Mouse (Mus musculus) lung, embryonic 16.5 days (tissue): ENCODE data around the gene Gcdh. TPM values are rescaled to one million over a fixed set of nuclear protein-coding genes. Genes with fewer than 3 reads are reported as not detected.

Experiments
- ATAC-seq: fragments of 200-750 bp; cut with Nextera tagmentation; 2 replicates; pipeline ENCODE4 v1.8.0; 2017; ENCODE audit warnings: low read depth, mild to moderate bottlenecking, moderate library complexity
- H3K27ac ChIP-seq: fragments of 300-500 bp; sonication (generic); 2 replicates; pipeline ENCODE4 v1.5.1; 2014; ENCODE audit warnings: mild to moderate bottlenecking, control low read depth, low read length
- H3K27me3 ChIP-seq: fragments of 300-500 bp; sonication (generic); 2 replicates; pipeline ENCODE4 v1.6.1; 2014; ENCODE audit warnings: low read depth, low read length, mixed read lengths; ENCODE audit not compliant: control insufficient read depth, insufficient read depth
- H3K36me3 ChIP-seq: fragments of 300-500 bp; sonication (generic); 2 replicates; pipeline ENCODE4 v1.6.1; 2014; ENCODE audit warnings: low read length; ENCODE audit not compliant: control insufficient read depth, insufficient read depth
- H3K4me1 ChIP-seq: fragments of 300-500 bp; sonication (generic); replicated peaks from 2 replicates; pipeline ENCODE4 v1.6.1; 2014; ENCODE audit warnings: low read length, mixed read lengths; ENCODE audit not compliant: control insufficient read depth, insufficient read depth
- H3K4me2 ChIP-seq: fragments of 300-500 bp; sonication (generic); 2 replicates; pipeline ENCODE4 v1.6.1; 2014; ENCODE audit warnings: low read depth, low read length, control low read depth
- H3K4me3 ChIP-seq: fragments of 300-500 bp; sonication (generic); 2 replicates; pipeline ENCODE4 v1.5.1; 2014; ENCODE audit warnings: mild to moderate bottlenecking, low read length, control low read depth
- H3K9ac ChIP-seq: fragments of 300-500 bp; sonication (generic); 2 replicates; pipeline ENCODE4 v1.6.1; 2014; ENCODE audit warnings: low read length, control low read depth
- H3K9me3 ChIP-seq: fragments of 300-500 bp; sonication (generic); 2 replicates; pipeline ENCODE4 v1.6.1; 2016; ENCODE audit warnings: low read length; ENCODE audit not compliant: control insufficient read depth
- WGBS: fragments of 180-500 bp; shearing (Covaris S2); extraction: QIAGEN DNeasy Blood & Tissue Kit; methylation state at CpG from one replicate; pipeline ENCODE4 v1.1.7; 2014; 5-methylcytosine and 5-hydroxymethylcytosine counted together
- polyA plus RNA-seq: library from polyadenylated mRNA; unstranded; fragments of >200 nt; fragmentation: Nextera tagmentation; extraction: Ambion mirVana; gene quantifications from 2 replicates; pipeline ENCODE4 v1.2.1, GENCODE M21; 2015

Gene Gcdh
- polyA plus RNA-seq, 1 experiment from 2014 or later, result 36.7 TPM

- no peak overlapping the region for H3K4me3 ChIP-seq
- H3K36me3 ChIP-seq, result peaks cover 16% of the 10 kb centered on the region
- H3K4me1 ChIP-seq, result peaks cover 8% of the 10 kb centered on the region
- H3K9ac ChIP-seq, result no peak overlapping the region
- H3K4me2 ChIP-seq, result no peak overlapping the region
- no peaks in the 10 kb centered on the region for H3K9me3 ChIP-seq
- WGBS, result 89% methylated on average over 3 of the region's 3 CpGs
- no peak for ATAC-seq
- no peaks in the 10 kb centered on the region for H3K27me3 ChIP-seq
- no peak overlapping the region for H3K27ac ChIP-seq
Observed at GRCm38 (mm10) chr8:84888280-84888679, 5.4 kb downstream of the Gcdh start.

GRCm38 (mm10) chr8:84884728-84885127, 9.0 kb downstream of the Gcdh start:
- Histone ChIP-seq H3K27ac (no peak overlapping the region), H3K36me3 (peaks cover 16% of the 10 kb centered on the region), H3K9me3 (no peaks in the 10 kb centered on the region), H3K9ac (no peak overlapping the region), H3K4me3 (no peak overlapping the region), H3K4me1 (no peaks in the 10 kb centered on the region), H3K4me2 (no peak overlapping the region), H3K27me3 (no peaks in the 10 kb centered on the region)
- ATAC-seq, result no peak
- 83% methylated on average over 4 of the region's 4 CpGs for WGBS

GRCm38 (mm10) chr8:84878915-84879314, 14.8 kb downstream of the Gcdh start:
- WGBS, result 89% methylated on average over 1 of the region's 1 CpGs
- Histone ChIP-seq H3K9me3 (no peaks in the 10 kb centered on the region), H3K36me3 (no peaks in the 10 kb centered on the region), H3K4me2 (no peak overlapping the region), H3K4me1 (no peaks in the 10 kb centered on the region), H3K4me3 (no peak overlapping the region), H3K27me3 (no peaks in the 10 kb centered on the region), H3K27ac (no peak overlapping the region), H3K9ac (no peak overlapping the region)
- ATAC-seq, result no peak

GRCm38 (mm10) chr8:84877297-84878035, 16.3 kb downstream of the Gcdh start:
- 67% methylated on average over 3 of the region's 3 CpGs for WGBS

DNA sequence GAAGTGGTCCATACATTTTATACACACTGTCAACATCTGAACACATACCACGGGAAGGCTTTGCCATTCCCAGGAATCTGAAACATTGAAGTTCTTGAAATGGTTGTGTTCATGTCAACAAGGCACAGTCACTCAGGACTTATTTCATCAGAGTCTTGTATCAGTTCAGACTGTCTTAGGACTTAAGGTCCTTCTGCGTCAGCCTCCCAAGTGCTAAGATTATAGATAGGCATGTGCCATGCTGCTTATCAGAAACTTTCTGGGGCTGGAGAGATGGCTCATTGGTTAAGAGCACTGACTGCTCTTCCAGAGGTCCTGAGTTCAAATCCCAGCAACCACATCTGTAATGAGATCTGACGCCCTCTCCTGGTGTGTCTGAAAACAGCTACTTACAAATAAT, 19.4 kb downstream of the Gcdh start:
- Histone ChIP-seq H3K4me2 (no peak overlapping the region), H3K4me1 (peaks cover 11% of the 10 kb centered on the region), H3K9ac (no peak overlapping the region), H3K27ac (no peak overlapping the region), H3K36me3 (no peaks in the 10 kb centered on the region), H3K27me3 (no peaks in the 10 kb centered on the region), H3K4me3 (no peak overlapping the region), H3K9me3 (no peaks in the 10 kb centered on the region)
- WGBS, result 79% methylated on average over 3 of the region's 3 CpGs
- no peak for ATAC-seq

More at GRCm38 (mm10) chr8:84877297-84878035, 16.3 kb downstream of the Gcdh start:
- Histone ChIP-seq H3K9ac (no peak overlapping the region), H3K4me2 (no peak overlapping the region), H3K27ac (no peak overlapping the region), H3K9me3 (no peaks in the 10 kb centered on the region), H3K4me3 (no peak overlapping the region), H3K36me3 (no peaks in the 10 kb centered on the region), H3K4me1 (peaks cover 6% of the 10 kb centered on the region), H3K27me3 (no peaks in the 10 kb centered on the region)
- no peak for ATAC-seq

GRCm38 (mm10) chr8:84873016-84873415, 20.7 kb downstream of the Gcdh start:
- Histone ChIP-seq H3K9ac (peak overlapping the region; percentile 75; the same call in 1 of the 2 replicates), H3K27me3 (no peaks in the 10 kb centered on the region), H3K4me2 (peak overlapping the region; percentile 99), H3K9me3 (no peaks in the 10 kb centered on the region), H3K4me3 (peak overlapping the region; percentile 57), H3K4me1 (peaks cover 11% of the 10 kb centered on the region), H3K36me3 (peaks cover 7% of the 10 kb centered on the region; the same call in 1 of the 2 replicates), H3K27ac (no peak overlapping the region)
- no peak for ATAC-seq
- WGBS, result 59% methylated on average over 4 of the region's 4 CpGs

GRCm38 (mm10) chr8:84872309-84872965, 21.3 kb downstream of the Gcdh start:
- peak; percentile 65 for ATAC-seq
- 2% methylated on average over 48 of the region's 54 CpGs for WGBS

DNA sequence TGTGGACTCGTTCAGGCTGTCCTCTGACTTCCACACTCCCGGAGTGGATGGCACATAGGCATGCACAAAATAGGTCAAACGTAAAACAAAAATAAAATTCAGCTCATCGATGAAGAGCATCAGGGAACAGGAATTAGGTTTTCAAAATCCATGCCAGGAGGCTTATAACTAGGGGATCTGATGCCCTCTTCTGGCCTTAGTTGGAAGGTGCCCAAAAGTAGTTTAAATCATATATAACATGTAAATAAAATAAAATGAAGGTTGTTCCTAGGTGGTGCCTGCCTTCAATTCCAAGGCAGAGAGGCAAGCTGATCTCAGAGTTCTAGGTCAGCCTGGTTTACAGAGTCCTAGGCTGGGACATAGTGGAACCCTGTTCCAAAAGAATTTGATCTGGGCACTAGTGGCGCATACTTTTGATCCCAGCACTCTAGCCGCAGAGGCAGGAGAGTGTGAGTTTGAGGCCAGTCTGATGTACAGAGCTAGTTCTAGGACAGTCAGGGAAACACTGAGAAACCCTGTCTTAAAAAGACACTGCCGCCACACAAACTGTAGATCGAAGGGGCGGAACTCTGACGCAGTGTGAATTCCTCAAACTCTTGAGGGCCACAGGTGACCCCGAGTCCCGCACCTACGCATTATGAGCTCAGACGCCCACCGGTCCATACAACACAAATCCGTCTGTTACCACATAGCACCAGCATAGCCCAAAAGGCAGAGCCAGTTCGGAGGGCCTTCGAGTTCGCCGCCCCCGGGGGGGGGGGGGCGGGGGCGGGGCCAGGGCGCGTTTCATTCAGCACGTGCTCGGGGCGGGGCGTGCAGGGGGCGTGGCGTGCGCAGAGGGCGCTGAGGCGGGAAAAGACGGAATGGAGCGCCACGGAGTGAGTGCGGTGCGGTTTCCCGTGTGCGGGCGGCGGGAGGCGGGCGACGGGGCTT, 22.1 kb downstream of the Gcdh start, which contains the start of gene Syce2:
Syce2 (plus strand) TSS at position 736 of the 933 bp plus-strand sequence.
- ATAC-seq, result peak; percentile 83
- Histone ChIP-seq H3K36me3 (peaks cover 18% of the 10 kb centered on the region), H3K4me3 (peak within 1 kb of the TSS; percentile 57), H3K9me3 (no peaks in the 10 kb centered on the region), H3K27ac (no peak within 1 kb of the TSS), H3K4me2 (peak within 1 kb of the TSS; percentile 99), H3K4me1 (peaks cover 11% of the 10 kb centered on the region), H3K9ac (peak within 1 kb of the TSS; percentile 75), H3K27me3 (no peaks in the 10 kb centered on the region)
- WGBS, result 12% methylated on average over 41 of the region's 46 CpGs

More at GRCm38 (mm10) chr8:84872309-84872965, 21.3 kb downstream of the Gcdh start:
- H3K27ac ChIP-seq, result no peak overlapping the region
- peaks cover 11% of the 10 kb centered on the region for H3K4me1 ChIP-seq
- H3K36me3 ChIP-seq, result peaks cover 12% of the 10 kb centered on the region
- no peaks in the 10 kb centered on the region for H3K27me3 ChIP-seq
- H3K9me3 ChIP-seq, result no peaks in the 10 kb centered on the region
- peak overlapping the region; percentile 57 for H3K4me3 ChIP-seq
- H3K9ac ChIP-seq, result peak overlapping the region; percentile 75
- H3K4me2 ChIP-seq, result peak overlapping the region; percentile 99
